Mouse (Mus musculus): Measurements from ENCODE around the gene Nde1. TPM values are rescaled to one million over a fixed set of nuclear protein-coding genes. Genes with fewer than 3 reads are reported as not detected.

Gene Nde1
- polyA plus RNA-seq, 2 experiments from 2014 or later = 98.7 to 99.1 TPM

- no peak for ATAC-seq
Measured at GRCm38 (mm10) chr16:14163731-14164130, 656 bp downstream of the Nde1 start.

- no peak for ATAC-seq
Measured at GRCm38 (mm10) chr16:14166490-14166889, 3.4 kb downstream of the Nde1 start.

- no peak for ATAC-seq
Measured at GRCm38 (mm10) chr16:14169706-14170105, 6.6 kb downstream of the Nde1 start.

- ATAC-seq = no peak
Measured at GRCm38 (mm10) chr16:14178041-14178440, 15.0 kb downstream of the Nde1 start.

GRCm38 (mm10) chr16:14180163-14180733, 17.2 kb downstream of the Nde1 start:
- ATAC-seq = no peak

- ATAC-seq = no peak
Measured at GRCm38 (mm10) chr16:14182360-14182759, 19.3 kb downstream of the Nde1 start.

- ATAC-seq = no peak
Measured at GRCm38 (mm10) chr16:14183856-14184255, 20.8 kb downstream of the Nde1 start.

GRCm38 (mm10) chr16:14185516-14185915, 22.4 kb downstream of the Nde1 start:
- no peak for ATAC-seq

- no peak for ATAC-seq
Measured at GRCm38 (mm10) chr16:14194164-14194950, 31.3 kb downstream of the Nde1 start.

- ATAC-seq = no peak
Measured at GRCm38 (mm10) chr16:14195427-14195826, 32.4 kb downstream of the Nde1 start.

- no peak for ATAC-seq
Measured at GRCm38 (mm10) chr16:14198798-14199197, 35.7 kb downstream of the Nde1 start.

GRCm38 (mm10) chr16:14215156-14215555, 52.1 kb downstream of the Nde1 start:
- ATAC-seq = no peak

GRCm38 (mm10) chr16:14237100-14237723, 74.1 kb downstream of the Nde1 start:
- peak; percentile 49 for ATAC-seq

GRCm38 (mm10) chr16:14242059-14242458, 79.0 kb downstream of the Nde1 start:
- no peak for ATAC-seq

Other genes with a start within 250 kb of the Nde1 start
- under 1 TPM in 1 of 2 experiments, not detected in 1; 0.50 TPM for gene 2900011O08Rik, start 176.7 kb upstream of the Nde1 start, polyA plus RNA-seq (2017; shearing (Covaris generic))
- not detected for gene Ifitm7, start 176.4 kb upstream of the Nde1 start, polyA plus RNA-seq (2017; shearing (Covaris generic))
- 10 to 100 TPM; 29.1 to 33.9 TPM for gene Marf1, start 76 bp downstream of the Nde1 start, polyA plus RNA-seq (2017; shearing (Covaris generic))
- not detected for gene Myh11, start 128.1 kb downstream of the Nde1 start, polyA plus RNA-seq (2017; shearing (Covaris generic))
- gene Fopnl, start 154.1 kb downstream of the Nde1 start, polyA plus RNA-seq (2017; shearing (Covaris generic)) = 100 to 1,000 TPM; 110 to 124 TPM
- 10 to 100 TPM; 15.7 to 20.9 TPM for gene Abcc1, start 198.3 kb downstream of the Nde1 start, polyA plus RNA-seq (2017; shearing (Covaris generic))